Mouse (Mus musculus) E14TG2a.4 (cell line): ENCODE data around the gene Fam135a.

Experiments
- CTCF ChIP-seq: conservative IDR thresholded peaks from 2 replicates; pipeline ENCODE4 v1.5.1; 2014; ENCODE audit warnings: low read length
- POU5F1 ChIP-seq: IDR thresholded peaks from 2 replicates; pipeline ENCODE4 v1.6.1; 2014; ENCODE audit warnings: low read length, borderline replicate concordance

DNA sequence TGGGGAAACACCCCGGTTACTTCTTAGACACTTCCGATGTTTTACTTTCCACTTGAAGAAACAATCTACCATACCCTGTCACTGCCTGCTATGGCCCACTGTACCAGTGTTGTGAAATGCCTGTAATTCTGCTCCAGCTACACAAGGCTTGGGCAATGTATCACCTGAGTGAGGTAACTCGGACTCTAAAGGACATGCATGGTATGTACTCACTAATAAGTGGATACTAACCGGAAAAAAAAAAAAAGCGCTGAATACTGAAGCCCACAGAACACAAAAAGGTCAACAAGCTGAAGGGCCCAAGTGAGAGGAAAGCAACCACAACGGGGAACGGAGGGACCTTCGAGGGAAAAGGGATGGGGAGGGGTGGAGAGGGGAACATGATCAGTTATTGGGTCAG lies 92.5 kb downstream of the Fam135a start:
- TF ChIP-seq CTCF, result no peak
- no peak for TF ChIP-seq POU5F1
